Mouse (Mus musculus): ENCODE results near the gene Xylb.

- TF ChIP-seq CTCF (IDR thresholded peaks at IDR 0.05; ENCODE audit: extremely low read depth, insufficient read depth, insufficient read length, insufficient replicate concordance): no peak
- TF ChIP-seq POLR2A (IDR thresholded peaks at IDR 0.05; ENCODE audit: low read depth, low read length): no peak
Observed at GRCm38 (mm10) chr9:119403236-119403641, 46.1 kb downstream of the Xylb start.
